Mouse (Mus musculus) liver, embryonic 12.5 days (tissue): ENCODE results near the gene Ap5b1. TPM values are rescaled to one million over a fixed set of nuclear protein-coding genes. Genes with fewer than 3 reads are reported as not detected.

Experiments used
- ATAC-seq: fragments of 200-750 bp; cut with Nextera tagmentation; 2 replicates; pipeline ENCODE4 v1.8.0; 2017; ENCODE audit warnings: moderate number of reproducible peaks, mild to moderate bottlenecking, moderate library complexity
- H3K27ac ChIP-seq: fragments of 300-500 bp; sonication (generic); 2 replicates; pipeline ENCODE4 v1.5.1; 2016; ENCODE audit warnings: mild to moderate bottlenecking
- H3K27me3 ChIP-seq: fragments of 300-500 bp; sonication (generic); replicated peaks from 2 replicates; pipeline ENCODE4 v1.6.1; 2016; ENCODE audit warnings: mild to moderate bottlenecking, moderate library complexity
- H3K36me3 ChIP-seq: fragments of 300-500 bp; sonication (generic); 2 replicates; pipeline ENCODE4 v1.6.1; 2016; ENCODE audit warnings: mild to moderate bottlenecking, moderate library complexity
- H3K4me1 ChIP-seq: fragments of 300-500 bp; sonication (generic); 2 replicates; pipeline ENCODE4 v1.6.1; 2016
- H3K4me2 ChIP-seq: fragments of 300-500 bp; sonication (generic); 2 replicates; pipeline ENCODE4 v1.6.1; 2016; ENCODE audit warnings: mild to moderate bottlenecking, moderate library complexity
- H3K4me3 ChIP-seq: fragments of 300-500 bp; sonication (generic); 2 replicates; pipeline ENCODE4 v1.5.1; 2016; ENCODE audit warnings: mild to moderate bottlenecking, moderate library complexity
- H3K9ac ChIP-seq: fragments of 300-500 bp; sonication (generic); 2 replicates; pipeline ENCODE4 v1.6.1; 2016; ENCODE audit warnings: mild to moderate bottlenecking, moderate library complexity
- H3K9me3 ChIP-seq: fragments of 300-500 bp; sonication (generic); replicated peaks from 2 replicates; pipeline ENCODE4 v1.6.1; 2016; ENCODE audit warnings: mild to moderate bottlenecking, moderate library complexity
- WGBS: fragments of 180-500 bp; shearing (Covaris S2); methylation state at CpG from one replicate; pipeline ENCODE4 v1.1.7; 2016; ENCODE audit not compliant: insufficient replicate concordance; 5-methylcytosine and 5-hydroxymethylcytosine counted together
- polyA plus RNA-seq: library from polyadenylated mRNA; unstranded; fragments of >200 nt; fragmentation: Nextera tagmentation; extraction: Ambion mirVana; gene quantifications from 2 replicates; pipeline ENCODE4 v1.2.1, GENCODE M21; 2016

The Ap5b1 gene
- polyA plus RNA-seq, 1 experiment from 2014 or later: 3.4 TPM

DNA sequence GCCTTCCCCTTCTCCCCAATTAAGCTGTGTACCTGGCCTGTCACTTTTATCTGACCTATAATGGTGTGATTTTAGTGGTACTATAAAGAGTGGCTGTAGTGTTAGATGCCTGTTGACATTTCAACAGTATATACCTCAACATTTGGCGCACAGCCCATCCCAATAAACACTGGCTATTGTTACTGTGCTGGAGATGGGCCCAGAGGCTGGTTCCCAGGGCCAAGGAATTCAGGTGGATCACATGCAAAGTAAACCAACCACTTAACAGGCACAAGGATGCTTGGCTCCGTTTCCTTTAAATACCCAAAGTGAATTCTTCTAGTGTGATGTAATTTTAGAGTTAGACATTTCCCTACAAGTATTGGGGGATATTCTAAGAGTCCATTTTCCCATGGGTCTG lies 47.1 kb downstream of the Ap5b1 start:
- Histone ChIP-seq H3K27ac (no peak overlapping the region), H3K4me2 (no peak overlapping the region), H3K9ac (no peak overlapping the region), H3K9me3 (no peaks in the 10 kb centered on the region), H3K36me3 (no peaks in the 10 kb centered on the region), H3K4me1 (peaks cover 39% of the 10 kb centered on the region), H3K27me3 (peaks cover 3% of the 10 kb centered on the region; the same call in 1 of the 2 replicates), H3K4me3 (no peak overlapping the region)
- WGBS: 80% methylated on average over 2 of the region's 2 CpGs
- no peak for ATAC-seq

DNA sequence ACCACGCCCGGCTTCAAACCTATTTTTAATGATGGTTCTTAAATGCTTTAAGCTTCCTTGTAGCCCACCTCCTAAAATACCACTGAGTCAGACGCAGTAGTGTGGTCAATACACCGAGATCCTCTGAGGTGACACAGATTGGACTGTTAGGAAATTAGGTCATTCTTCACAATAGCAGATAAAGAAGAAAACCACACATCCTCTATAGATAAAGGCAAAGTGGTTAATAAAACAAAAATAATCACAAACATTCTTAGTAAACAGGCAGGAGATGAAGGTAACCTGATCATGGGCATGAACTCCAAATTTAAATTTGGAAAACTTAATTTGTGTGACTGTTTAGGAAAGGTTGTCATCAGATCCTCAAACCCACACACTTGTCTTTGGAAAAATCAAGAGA lies 52.2 kb downstream of the Ap5b1 start:
- Histone ChIP-seq H3K27me3 (peaks cover under 1% of the 10 kb centered on the region; the same call in 1 of the 2 replicates), H3K9me3 (no peaks in the 10 kb centered on the region), H3K27ac (no peak overlapping the region), H3K9ac (no peak overlapping the region), H3K4me2 (no peak overlapping the region), H3K36me3 (no peaks in the 10 kb centered on the region), H3K4me1 (no peaks in the 10 kb centered on the region), H3K4me3 (no peak overlapping the region)
- WGBS: 29% methylated on average over 4 of the region's 4 CpGs
- no peak for ATAC-seq

Other genes with a start within 250 kb of the Ap5b1 start
- not detected in 2 replicates for gene Catsper1, start 232.3 kb upstream of the Ap5b1 start, polyA plus RNA-seq
- gene Cst6, start 218.5 kb upstream of the Ap5b1 start, polyA plus RNA-seq: not detected in 2 replicates
- gene Eif1ad, start 201.3 kb upstream of the Ap5b1 start, polyA plus RNA-seq: 50.3 and 54.0 TPM in 2 replicates
- gene Banf1, start 200.9 kb upstream of the Ap5b1 start, polyA plus RNA-seq: 365 and 372 TPM in 2 replicates
- 69.9 and 72.5 TPM in 2 replicates for gene Sart1, start 179.3 kb upstream of the Ap5b1 start, polyA plus RNA-seq
- gene Tsga10ip, start 165.5 kb upstream of the Ap5b1 start, polyA plus RNA-seq: 0.22 TPM in 1 of 2 replicates, not detected in the other
- gene Drap1, start 143.0 kb upstream of the Ap5b1 start, polyA plus RNA-seq: 108 TPM in 2 replicates
- gene AI837181, start 142.9 kb upstream of the Ap5b1 start, polyA plus RNA-seq: 21.8 and 24.0 TPM in 2 replicates
- not detected in 2 replicates for gene Fosl1, start 120.5 kb upstream of the Ap5b1 start, polyA plus RNA-seq
- gene Ccdc85b, start 110.1 kb upstream of the Ap5b1 start, polyA plus RNA-seq: 4.1 and 4.8 TPM in 2 replicates
- gene Fibp, start 107.4 kb upstream of the Ap5b1 start, polyA plus RNA-seq: 44.3 and 45.2 TPM in 2 replicates
- 0.43 and 0.53 TPM in 2 replicates for gene Ctsw, start 99.5 kb upstream of the Ap5b1 start, polyA plus RNA-seq
- gene Efemp2, start 94.1 kb upstream of the Ap5b1 start, polyA plus RNA-seq: 30.0 and 30.6 TPM in 2 replicates
- 22.2 and 22.9 TPM in 2 replicates for gene Mus81, start 79.6 kb upstream of the Ap5b1 start, polyA plus RNA-seq
- 1,523 and 1,533 TPM in 2 replicates for gene Cfl1, start 77.6 kb upstream of the Ap5b1 start, polyA plus RNA-seq
- 0.13 TPM in 1 of 2 replicates, not detected in the other for gene 1700020D05Rik, start 64.2 kb upstream of the Ap5b1 start, polyA plus RNA-seq
- gene Snx32, start 57.5 kb upstream of the Ap5b1 start, polyA plus RNA-seq: 7.5 and 8.8 TPM in 2 replicates
- not detected in 2 replicates for gene Ovol1, start 7.4 kb upstream of the Ap5b1 start, polyA plus RNA-seq
- 171 and 177 TPM in 2 replicates for gene Rnaseh2c, start 33.8 kb downstream of the Ap5b1 start, polyA plus RNA-seq
- 24.9 and 26.8 TPM in 2 replicates for gene Kat5, start 42.2 kb downstream of the Ap5b1 start, polyA plus RNA-seq
- gene Rela, start 69.5 kb downstream of the Ap5b1 start, polyA plus RNA-seq: 32.1 and 33.6 TPM in 2 replicates
- 41.4 and 41.8 TPM in 2 replicates for gene Sipa1, start 95.7 kb downstream of the Ap5b1 start, polyA plus RNA-seq
- gene Map3k11, start 120.7 kb downstream of the Ap5b1 start, polyA plus RNA-seq: 25.8 and 27.7 TPM in 2 replicates
- 18.4 and 18.6 TPM in 2 replicates for gene Pcnx3, start 120.9 kb downstream of the Ap5b1 start, polyA plus RNA-seq
- 0.18 and 0.19 TPM in 2 replicates for gene Kcnk7, start 136.3 kb downstream of the Ap5b1 start, polyA plus RNA-seq
- 122 and 124 TPM in 2 replicates for gene Ehbp1l1, start 158.3 kb downstream of the Ap5b1 start, polyA plus RNA-seq
- 45.1 and 45.3 TPM in 2 replicates for gene Fam89b, start 161.6 kb downstream of the Ap5b1 start, polyA plus RNA-seq
- gene Ltbp3, start 172.9 kb downstream of the Ap5b1 start, polyA plus RNA-seq: 3.7 and 3.8 TPM in 2 replicates
- gene Scyl1, start 203.4 kb downstream of the Ap5b1 start, polyA plus RNA-seq: 38.3 and 39.7 TPM in 2 replicates